Mouse (Mus musculus) cortical plate, adult 2 months (tissue): Measurements from ENCODE around the gene Rep15. TPM values are rescaled to one million over a fixed set of nuclear protein-coding genes. Genes with fewer than 3 reads are reported as not detected.

Experiments used
- H3K27ac ChIP-seq: fragments of 200-500 bp; 2 replicates; pipeline ENCODE4 v1.5.1; 2012; ENCODE audit warnings: low read length, control low read depth, inconsistent platforms; ENCODE audit not compliant: insufficient read depth
- H3K4me1 ChIP-seq: fragments of 200-500 bp; 2 replicates; pipeline ENCODE4 v1.6.1; 2011; ENCODE audit warnings: low read length; ENCODE audit not compliant: control insufficient read depth, insufficient read depth
- H3K4me3 ChIP-seq: fragments of 200-500 bp; 2 replicates; pipeline ENCODE4 v1.5.1; 2011; ENCODE audit warnings: mild to moderate bottlenecking, low read length, control low read depth; ENCODE audit not compliant: insufficient read depth
- CTCF ChIP-seq: fragments of 200-500 bp; IDR thresholded peaks from 2 replicates; pipeline ENCODE4 v1.5.1; 2011; ENCODE audit warnings: mild to moderate bottlenecking, control low read depth, low read length; ENCODE audit not compliant: insufficient read depth; ENCODE audit errors: extremely low read depth
- POLR2A ChIP-seq: fragments of 200-500 bp; IDR thresholded peaks from 2 replicates; pipeline ENCODE4 v1.6.1; 2011; ENCODE audit warnings: mild to moderate bottlenecking, low read length, control low read depth; ENCODE audit not compliant: insufficient read depth; ENCODE audit errors: extremely low read depth
- polyA plus RNA-seq: library from polyadenylated mRNA; depleted of rRNA; stranded (reverse); fragments of >200 nt; gene quantifications from 2 replicates; pipeline ENCODE4 v1.2.3, GENCODE M21; 2012; rRNA removed

Rep15 gene
- polyA plus RNA-seq, 1 experiment = 1.5 TPM

DNA sequence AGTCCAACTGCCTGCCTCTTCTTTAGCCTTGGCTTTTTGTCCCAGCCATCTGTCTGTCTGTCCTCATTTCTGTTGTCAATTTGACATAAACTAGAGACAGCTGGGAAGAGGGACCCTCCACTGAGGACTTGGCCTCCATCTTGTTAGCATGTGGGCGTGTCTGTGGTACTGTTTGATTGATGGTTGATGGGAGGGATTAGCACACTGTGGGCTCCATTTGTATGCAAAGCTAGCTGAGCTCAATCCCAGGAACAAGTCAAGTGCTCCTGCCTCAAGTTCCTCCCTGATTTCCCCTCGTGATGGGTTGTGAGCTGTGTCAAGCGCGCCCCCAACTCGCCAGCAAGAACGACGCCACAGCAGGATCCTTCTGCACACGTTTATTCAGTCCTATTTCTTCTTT is 44.5 kb downstream of the Rep15 start:
- no peak overlapping the region for H3K4me3 ChIP-seq
- no peak for TF ChIP-seq POLR2A
- TF ChIP-seq CTCF = no peak
- H3K27ac ChIP-seq = no peak overlapping the region
- no peaks in the 10 kb centered on the region for H3K4me1 ChIP-seq

DNA sequence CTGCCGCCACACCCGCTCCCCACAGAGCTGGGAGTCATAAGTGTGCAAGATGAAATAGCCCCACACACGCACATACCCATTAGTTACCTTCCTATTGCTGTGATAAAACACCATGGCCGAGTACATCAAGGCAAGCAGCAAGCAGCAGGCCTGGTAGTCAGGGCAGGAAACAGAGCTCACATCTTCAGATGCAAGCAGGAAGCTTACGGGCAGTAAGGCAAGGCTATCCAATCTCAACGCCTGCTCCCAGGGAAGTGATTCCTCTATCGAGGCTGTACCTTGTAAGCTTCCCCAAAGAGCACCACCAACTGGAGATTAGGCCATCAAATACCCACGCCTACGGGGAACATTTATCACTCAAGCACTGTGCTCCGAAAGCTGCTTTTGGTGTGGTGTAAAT is 47.5 kb downstream of the Rep15 start:
- H3K4me1 ChIP-seq = no peaks in the 10 kb centered on the region
- no peak overlapping the region for H3K27ac ChIP-seq
- TF ChIP-seq CTCF = no peak
- no peak for TF ChIP-seq POLR2A
- no peak overlapping the region for H3K4me3 ChIP-seq

Other genes with a start within 250 kb of the Rep15 start
- 25.6 and 28.3 TPM in 2 replicates for gene Arntl2, start 236.5 kb upstream of the Rep15 start, polyA plus RNA-seq
- 0.13 and 0.23 TPM in 2 replicates for gene Smco2, start 182.5 kb upstream of the Rep15 start, polyA plus RNA-seq
- gene Ppfibp1, start 144.1 kb upstream of the Rep15 start, polyA plus RNA-seq = 26.5 and 30.6 TPM in 2 replicates
- gene 1700034J05Rik, start 78.2 kb upstream of the Rep15 start, polyA plus RNA-seq = not detected in 2 replicates
- 38.5 and 41.8 TPM in 2 replicates for gene Mrps35, start 10.2 kb downstream of the Rep15 start, polyA plus RNA-seq
- 0.26 and 0.42 TPM in 2 replicates for gene Mansc4, start 54.4 kb downstream of the Rep15 start, polyA plus RNA-seq
- 13.6 and 13.7 TPM in 2 replicates for gene Klhl42, start 58.8 kb downstream of the Rep15 start, polyA plus RNA-seq
- gene Pthlh, start 231.6 kb downstream of the Rep15 start, polyA plus RNA-seq = 4.8 and 5.6 TPM in 2 replicates